Mouse (Mus musculus) thymus, postnatal 10 days (tissue): ENCODE measurements around the gene Rangap1.
"Not testable (repeated sequence)": the region's sequence is repeated elsewhere in the genome, so short reads cannot be mapped to it uniquely, and the experiment has no call there.

Experiments
- DNase-seq, 2 experiments: peaks; one replicate each; pipeline ENCODE4 v3.0.0; 2021; ENCODE audit warnings: low spot score in 2 of 2

Gene Rangap1

DNA sequence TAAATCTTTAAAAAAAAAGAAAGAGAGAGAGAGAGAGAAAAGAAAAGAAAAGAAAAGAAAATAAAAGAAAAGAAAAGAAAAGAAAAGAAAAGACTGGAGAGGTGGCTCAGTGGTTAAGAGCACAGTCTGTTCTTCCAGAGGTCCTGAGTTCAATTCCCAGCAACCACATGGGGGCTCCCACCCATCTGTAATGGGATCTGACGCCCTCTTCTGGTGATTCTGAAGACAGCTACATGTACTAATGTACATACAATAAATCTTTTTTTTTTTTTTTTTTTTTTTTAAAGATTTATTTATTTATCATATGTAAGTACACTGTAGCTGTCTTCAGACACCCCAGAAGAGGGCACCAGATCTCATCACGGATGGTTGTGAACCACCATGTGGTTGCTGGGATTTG, 3.0 kb downstream of the Rangap1 start:
- not testable (repeated sequence) for DNase-seq

DNA sequence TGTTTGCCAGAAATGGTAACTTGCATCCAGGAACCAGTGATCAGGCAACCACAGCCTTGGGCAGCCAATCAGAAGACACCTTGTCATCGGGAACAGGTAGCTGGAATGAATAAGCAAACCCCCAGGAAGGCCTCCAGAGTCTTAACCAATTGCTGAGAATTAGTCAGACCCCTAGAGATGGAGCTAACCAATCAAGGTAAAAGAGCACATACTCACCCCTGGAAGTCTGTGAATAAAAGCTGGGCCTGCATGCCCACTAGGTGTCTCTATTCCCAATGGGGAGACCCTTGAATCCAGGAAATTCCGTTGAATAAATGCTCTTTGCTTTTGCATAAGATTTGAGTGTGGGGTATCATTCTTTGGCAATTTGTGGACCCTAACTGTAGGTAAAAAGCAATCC, 5.4 kb downstream of the Rangap1 start:
- no peak for DNase-seq

DNA sequence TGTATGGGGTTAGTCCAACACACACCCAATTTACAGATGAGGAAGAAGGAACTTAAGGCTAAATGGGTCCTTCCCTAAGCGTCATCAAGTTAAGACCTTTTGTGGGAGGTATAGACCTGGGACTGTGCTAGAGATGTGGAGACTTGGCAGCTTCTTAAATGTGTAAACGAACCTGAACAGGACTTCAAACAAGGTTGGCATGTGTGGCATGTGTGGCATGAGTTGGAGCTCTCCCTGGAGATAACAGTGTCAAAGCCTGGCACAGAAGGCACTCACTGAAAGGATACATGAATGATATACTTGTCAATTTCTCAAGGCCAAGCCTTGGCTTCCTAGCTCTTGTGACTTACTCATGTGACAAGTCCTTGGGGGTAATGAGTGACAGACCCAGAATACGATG, 6.0 kb downstream of the Rangap1 start:
- no peak for DNase-seq

DNA sequence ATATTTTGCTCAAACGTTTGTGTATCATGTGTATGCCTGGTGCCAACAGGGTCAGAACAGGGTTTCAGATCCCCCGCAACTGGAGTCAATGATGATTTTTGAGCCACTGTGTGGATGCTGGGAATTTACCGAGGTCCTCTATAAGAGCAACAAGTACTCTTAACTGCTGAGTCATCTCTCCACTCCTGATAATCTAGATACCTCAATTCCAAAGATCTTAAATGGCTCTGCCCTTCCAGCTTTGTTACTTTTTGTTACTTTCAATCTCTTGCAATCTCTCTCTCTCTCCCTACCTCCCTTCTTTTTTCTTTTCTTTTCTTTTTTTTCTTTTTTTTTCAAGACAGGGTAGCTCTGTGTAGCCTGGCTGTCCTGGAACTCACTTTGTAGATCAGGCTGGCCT, 10.3 kb downstream of the Rangap1 start:
- DNase-seq: no peak

DNA sequence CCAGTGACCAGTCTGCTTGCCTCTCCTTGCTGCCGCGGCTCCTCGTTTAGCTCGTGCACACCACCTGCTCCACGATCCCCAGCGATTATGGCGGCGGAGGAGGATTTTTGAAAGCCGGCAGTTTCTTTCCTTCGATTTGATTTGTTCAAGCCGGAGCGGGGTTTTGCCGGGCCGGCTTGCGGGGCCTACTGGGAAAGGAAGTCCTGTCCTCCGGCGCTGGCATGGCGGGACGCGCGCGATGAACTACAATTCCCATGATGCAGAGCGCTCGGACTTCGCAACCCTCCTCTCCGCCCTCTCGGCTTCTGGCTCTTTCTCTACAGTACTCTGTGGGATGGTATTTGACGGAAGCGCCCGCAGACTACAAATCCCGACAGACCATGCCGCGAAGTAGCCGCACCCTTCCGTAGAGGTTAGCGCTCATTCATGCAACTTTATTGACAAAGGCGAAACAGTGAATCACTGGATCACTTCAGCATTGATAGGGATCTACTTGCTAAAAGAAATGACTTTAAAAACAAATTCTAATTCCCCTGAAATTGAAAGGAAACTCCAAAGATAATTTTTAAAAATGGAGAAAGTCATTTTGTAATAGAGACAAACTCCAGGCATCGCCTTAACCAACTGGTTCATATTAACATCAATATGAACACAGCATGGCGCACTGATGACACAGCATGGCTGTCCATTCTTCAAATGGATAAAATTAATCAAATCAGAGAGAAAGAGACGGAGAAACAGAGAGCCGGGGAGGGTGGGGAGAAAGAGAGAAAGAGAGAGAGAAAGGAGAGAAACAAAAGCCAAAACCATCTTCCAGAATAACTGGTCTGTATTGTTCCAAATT, 15.3 kb downstream of the Rangap1 start:
- DNase-seq: peak; percentile 95 to 97

DNA sequence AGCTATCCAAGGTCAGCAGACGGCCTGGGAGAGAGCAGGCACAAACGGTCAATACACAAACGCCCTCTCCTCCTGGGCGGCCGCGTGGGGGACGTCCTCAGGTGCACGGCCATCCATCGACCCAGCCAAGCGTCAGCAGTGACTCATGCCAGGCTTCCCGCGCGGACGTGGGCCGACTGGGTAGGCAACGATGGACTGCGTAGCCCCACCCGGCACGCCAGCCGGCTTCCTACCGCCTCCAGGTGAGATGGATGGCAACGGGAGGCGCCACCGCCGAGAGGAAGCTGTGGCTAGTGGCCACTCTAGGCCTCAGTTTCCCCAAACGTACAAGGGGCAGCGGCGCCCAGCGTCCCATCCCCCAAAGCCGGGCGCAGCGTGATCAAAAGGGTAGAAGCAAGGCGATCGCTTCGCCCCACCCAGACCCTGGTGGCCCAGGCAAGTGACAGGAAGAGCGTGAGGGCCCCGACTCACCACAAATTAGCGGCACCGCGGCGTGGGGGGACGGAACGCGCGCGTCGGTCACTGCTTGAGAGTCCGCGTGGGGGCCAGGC, 16.0 kb downstream of the Rangap1 start:
- DNase-seq: no peak

DNA sequence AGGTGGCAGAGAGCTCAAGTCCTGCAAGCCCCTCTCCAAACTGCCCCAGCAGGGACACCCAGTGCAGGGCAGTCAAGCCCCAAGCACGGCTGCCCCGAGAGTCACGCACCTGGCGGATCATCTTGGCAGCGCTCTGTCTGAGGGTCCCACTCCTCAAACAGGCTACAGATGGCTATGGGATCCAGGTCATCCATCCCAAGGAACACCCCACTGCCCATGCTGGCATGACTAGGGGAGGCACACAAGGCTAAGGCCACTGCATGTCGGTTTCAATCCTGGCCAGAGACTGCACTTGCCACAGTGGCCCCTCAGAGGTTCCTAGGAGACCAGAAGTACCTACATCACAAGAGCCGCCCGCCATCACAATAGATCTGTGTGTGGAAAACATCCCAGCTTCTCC, 19.4 kb downstream of the Rangap1 start:
- DNase-seq: no peak

DNA sequence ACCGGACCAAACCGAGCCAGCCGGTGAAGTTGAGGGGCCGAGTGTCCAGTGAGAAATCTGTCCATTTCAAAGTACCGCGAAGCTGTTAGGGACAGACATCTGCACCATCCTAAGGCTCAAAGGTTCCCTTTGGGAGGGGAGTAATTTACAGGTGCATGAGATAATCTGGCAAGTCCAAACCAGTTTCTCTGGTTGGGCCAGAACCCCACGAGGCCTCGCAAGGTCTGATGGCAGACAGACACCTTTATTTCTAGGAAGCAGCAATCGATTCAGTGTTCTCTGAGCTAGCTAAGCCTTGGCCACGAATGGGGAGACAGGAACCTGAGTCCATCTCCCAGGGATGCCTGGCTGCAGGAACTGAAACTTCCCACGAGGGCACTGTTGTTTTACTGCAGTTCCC, 21.7 kb downstream of the Rangap1 start:
- no peak for DNase-seq

DNA sequence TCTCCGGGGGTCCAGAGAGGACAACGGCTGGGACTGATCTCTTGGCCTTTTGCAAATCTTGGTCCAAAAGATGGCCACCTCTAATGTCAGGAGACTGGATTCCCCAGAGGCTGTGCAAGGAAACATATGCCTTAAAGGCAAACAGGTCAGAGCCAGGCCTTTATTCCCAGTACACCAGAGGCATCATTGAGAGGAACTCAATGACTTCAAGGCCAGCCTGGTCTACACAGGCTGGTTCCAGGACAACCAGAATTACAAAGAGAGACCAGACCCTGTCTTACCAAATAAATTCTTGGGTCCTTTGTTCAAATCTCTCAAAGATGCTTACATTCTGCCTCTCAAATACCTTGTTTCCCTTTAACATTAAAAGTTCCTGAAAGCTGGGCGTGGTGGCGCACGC, 23.0 kb downstream of the Rangap1 start:
- no peak for DNase-seq

DNA sequence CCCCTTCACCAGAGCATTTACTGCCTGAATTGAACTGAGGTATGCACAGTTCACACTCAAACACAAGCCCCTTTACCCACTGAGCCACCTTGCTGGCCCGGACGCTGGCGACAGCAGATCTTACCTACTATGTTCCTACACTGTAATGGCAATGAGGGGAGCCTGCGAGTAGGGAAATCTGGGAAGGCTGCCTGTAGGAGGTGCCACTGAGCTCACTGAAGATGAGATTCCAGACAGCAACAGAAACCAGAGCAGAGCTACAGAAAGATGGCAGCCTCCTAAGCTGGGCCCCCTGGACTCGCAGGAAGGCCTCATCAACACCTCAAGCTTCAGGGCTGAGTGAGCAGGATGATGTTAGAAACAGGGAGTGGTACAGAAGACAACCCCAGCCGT, 26.2 kb downstream of the Rangap1 start:
- DNase-seq: no peak

DNA sequence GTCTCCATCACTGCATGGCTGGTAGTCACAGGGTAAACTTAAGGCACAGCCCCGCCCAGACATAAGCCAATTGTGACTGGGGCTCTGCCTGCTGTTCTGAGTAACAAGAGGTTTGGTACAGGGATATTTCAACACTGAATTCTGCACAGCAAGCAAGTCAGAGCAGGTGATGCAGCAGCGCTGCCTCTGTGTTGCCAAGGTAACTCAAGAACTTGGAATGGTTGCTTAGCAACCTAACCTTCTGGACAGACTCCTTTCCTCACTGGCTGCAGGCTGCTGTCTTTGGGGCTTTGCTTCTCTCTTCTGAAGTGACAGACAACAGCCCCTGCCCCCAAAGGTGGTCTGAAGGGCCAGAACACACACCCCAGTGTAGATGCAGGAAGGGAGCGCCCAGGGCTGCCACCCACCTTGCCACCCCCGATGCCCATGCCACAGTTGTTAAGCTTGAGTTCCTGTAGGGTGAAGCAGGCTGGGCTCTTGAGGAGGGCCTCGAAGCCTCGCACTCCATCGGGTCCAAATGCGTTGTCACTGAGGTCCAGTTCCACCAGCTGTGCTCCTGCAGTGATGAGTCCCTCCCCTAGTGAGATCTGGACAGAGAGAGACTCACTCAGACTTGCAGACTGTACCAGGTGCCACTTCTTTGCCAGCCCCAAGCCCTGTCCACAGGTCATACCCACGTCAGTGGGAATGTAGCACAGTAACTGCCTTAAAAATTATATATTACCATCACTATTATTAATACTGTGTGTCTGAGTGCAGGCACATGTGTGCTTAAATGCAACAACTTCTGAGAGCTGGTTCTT, 26.8 kb downstream of the Rangap1 start:
- no peak for DNase-seq

DNA sequence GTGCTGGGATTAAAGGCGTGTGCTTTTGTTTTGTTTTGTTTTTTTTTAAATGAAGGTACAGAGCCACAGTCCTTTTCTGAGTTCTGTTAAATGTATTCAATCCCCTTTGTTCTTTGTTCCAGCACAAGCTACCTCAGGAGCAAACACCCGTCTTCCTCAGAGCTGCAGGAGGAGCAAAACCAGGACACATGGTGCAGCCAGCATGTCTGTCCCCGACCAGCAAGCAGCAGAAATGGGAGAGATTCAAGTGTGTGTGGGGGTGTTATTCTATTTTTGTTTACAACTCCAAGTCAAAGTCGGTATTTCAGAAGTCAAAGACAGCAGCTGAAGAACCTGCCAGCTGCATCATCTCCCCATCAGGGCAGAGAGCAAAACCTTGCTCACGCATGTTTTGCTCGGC, 31.6 kb downstream of the Rangap1 start:
- no peak for DNase-seq

DNA sequence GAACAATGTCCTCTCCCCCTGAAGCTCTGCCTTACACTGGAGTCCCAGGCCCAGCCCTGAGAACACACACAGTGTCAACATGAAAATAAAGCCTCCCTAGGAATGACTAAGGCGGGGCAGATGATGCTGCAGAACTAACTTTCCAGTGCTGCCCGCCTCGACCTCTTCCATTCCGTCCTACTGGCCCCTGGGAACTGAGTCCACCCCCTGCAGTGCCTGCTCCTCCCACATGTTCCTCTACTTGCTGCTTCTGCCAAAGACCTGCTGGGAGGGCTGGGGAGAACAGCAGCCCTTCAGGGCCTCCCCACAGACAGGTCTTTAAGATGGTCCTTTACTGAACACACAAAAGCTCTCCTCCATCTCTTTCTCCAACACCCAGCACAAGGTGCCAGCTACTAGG, 34.5 kb downstream of the Rangap1 start:
- DNase-seq: no peak

DNA sequence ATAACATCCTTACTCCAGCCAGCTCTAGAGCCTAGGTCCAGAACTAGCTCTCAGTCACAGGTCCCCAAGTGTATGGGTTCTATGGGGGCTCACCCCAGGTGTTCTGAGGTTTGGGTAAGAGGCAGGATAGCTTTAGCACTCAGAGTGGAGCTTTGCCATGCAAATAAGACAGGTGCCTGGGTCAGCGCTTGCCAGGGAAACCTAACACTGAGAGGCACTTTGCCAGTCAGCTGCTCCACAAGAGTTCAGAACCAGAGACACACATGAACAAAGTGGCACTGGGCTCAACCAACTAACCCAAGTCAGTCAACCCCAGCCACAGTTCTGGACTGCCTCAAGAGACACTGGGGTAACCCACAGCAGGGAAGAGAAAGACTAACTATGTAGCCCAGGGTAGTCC, 35.6 kb downstream of the Rangap1 start:
- no peak for DNase-seq

DNA sequence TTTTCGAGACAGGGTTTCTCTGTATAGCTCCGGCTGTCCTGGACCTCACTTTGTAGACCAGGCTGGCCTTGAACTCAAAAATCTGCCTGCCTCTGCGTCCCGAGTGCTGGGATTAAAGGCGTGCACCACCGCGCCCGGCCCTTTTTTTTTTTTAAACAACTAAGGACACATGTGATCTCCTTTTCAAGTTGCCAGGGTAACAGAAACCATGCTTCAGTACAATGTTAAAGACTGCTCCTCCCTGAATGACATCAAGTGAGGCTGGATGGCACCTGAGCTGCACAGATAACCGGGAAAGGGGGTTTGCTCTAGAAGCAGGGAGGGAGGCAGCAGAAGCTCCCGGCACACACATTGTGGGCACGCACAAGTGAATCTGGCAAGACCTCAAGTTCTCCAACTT, 36.3 kb downstream of the Rangap1 start:
- no peak for DNase-seq

DNA sequence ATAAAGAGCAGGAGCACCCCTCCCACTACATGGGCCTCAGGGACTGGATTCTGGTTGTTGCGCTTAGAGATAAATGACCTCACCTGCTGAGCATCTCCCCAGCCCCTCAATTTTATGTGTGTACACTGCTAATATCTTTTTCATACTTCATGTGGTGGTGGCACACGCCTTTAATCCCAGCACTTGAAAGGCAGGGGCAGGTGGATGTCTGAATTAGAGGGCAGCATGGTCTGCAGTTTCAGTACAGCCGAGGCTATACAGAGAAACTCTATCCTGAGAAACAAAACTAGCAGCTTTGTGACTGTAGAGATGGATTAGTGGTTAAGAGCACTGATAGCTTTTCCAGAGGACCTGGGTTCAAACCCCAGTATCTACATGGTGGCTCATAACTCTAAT, 42.2 kb downstream of the Rangap1 start:
- no peak for DNase-seq

DNA sequence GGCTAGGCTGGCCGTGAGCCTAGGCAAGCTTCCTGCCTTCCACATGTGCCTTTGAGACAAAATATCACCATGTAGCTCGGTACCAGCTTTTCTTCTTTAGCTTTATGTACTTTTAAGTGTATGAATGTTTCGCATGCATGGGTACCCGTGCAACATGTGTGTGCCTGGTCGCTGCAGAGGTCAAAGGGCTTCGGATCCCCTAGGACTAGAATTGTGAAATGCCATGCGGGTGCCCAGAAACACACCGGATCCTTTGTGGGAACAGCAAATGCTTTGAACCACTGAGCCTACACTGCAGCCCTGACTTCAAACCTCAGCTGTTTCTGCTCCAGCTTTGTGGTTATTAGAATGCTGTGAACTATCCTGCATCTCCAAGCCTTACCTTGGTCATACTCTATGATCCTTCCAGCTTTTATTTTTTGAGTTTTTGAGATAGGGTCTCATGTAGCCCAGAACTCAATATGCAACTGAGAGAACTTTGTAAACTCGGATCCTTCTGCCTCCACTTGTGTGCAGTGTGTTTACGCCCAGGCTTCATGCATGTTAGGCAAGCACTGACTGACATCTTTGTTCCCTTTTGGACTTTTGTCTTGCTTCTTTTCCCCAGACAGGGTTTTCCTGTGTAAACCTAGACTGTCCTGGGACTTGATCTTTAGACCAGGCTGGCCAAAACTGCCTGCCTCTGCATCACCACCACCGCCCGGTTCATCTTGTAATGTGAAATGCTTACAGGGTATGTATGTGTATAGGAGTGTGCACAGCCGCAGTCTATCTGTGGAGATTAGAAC, 42.8 kb downstream of the Rangap1 start:
- DNase-seq: no peak

DNA sequence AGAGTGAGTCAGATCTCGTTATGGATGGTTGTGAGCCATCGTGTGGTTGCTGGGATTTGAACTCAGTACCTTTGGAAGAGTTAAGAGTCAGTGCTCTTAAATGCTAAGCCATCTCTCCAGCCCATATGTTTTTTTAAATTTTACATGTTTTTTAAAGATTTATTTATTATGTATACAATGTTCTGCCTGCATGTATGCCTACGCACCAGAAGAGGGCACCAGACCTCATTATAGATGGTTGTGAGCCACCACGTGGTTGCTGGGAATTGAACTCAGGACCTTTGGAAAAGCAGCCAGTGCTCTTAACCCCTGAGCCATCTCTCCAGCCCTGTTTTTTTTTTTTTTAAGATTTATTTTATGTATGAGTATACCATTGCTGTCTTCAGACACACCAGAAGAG, 44.0 kb downstream of the Rangap1 start:
- DNase-seq: not testable (repeated sequence)

DNA sequence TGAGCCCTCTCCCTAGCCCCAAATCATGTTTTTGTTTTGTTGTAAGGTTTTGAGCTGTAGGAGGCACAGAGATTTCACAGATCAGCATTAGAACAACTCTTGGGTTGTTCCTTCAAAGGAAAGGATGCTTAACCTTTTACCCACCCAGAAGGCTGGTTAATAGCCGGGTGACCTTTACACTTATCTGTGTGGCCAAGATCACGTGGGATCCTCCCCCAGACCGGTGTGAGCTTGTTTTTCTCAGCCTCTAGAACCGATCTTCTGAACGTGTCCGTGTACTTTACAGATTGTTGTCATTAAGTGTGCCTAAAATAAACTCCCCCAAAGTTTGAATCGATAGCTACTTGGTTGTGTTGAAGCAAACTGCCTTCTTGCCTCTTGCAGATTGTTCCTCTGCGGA, 44.7 kb downstream of the Rangap1 start:
- DNase-seq: no peak

DNA sequence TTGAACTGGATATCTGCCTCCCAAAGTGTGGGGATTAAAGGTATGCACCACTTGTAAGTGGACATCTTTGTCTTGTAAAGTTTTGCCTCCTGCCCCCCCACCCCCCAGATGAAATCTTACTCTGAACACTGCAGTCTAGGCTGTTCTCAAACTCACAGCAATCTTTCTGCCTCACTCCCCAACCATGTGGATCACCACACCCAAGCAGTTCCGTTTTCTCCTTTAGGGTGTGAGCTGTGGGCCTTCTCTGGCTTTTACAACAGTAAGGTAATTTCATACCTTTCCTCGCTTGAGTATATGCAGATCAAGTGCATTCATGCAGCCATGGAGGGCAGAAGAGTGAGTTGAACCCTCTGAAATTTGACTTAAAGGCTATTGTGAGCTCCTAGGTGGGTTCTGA, 45.2 kb downstream of the Rangap1 start:
- DNase-seq: no peak

DNA sequence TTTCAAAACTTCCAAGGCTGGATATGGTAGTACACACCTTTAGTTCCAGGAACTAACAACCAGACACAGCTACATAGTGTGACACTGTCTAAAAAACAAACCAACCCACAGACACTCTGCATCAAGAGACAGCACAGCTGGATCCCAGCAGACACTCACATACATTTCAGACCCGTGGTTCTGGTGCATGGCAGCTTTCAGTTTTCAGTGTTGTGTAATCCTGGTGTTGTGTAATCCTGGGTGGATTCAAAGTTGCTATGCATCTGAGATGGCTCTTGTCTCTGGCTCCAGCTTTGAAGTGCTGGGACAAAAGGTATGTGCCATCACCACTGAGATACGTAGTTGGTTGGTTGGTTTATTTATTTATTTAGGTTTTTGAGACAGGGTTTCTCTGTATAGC, 46.8 kb downstream of the Rangap1 start:
- DNase-seq: no peak

DNA sequence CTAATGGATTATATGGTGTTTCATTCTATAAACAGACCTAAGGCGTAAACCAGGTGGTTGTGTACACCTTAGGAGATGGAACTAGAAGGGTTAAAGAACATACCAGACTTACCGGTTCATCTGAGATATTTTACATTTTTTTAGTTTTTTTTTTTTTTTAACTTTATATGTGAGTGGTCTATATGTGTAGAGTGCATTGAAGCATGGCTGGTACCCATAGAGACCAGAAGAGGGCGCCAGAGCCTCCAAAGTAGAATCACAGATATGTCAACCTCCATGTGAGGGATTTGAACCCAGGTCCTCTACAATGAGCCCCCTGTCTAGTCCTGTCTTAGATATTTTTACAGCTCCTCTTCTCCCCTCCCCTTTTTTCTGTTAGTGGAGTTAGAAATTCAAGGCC, 47.5 kb downstream of the Rangap1 start:
- peak in 1 of 2 experiments; percentile 19 for DNase-seq
